Mouse (Mus musculus) heart, postnatal 14 days (tissue): Measurements from ENCODE around the gene Herc3. TPM values are rescaled to one million over a fixed set of nuclear protein-coding genes. Genes with fewer than 3 reads are reported as not detected.

ENCODE experiments used
- DNase-seq, 2 experiments: peaks; one replicate each; pipeline ENCODE4 v3.0.0; 2021 to 2022
- intact Hi-C: fragments of 180-260 bp; cut with DNase I; formaldehyde crosslinking; loops from one replicate; pipeline ENCODE4 v1.15.1; 2025
- total RNA-seq, 2 experiments: library from RNA; stranded (reverse); gene quantifications; 2 replicates each; pipeline ENCODE4 v1.2.3; 2021

The Herc3 gene
- total RNA-seq, 2 experiments from 2014 or later = 77.2 to 78.4 TPM

- intact Hi-C loops = no loop called here
- DNase-seq = no peak
Observed at GRCm38 (mm10) chr6:58913551-58913950, 82.3 kb downstream of the Herc3 start.

- no peak for DNase-seq
- intact Hi-C loops = no loop called here
Observed at GRCm38 (mm10) chr6:58913971-58914370, 82.7 kb downstream of the Herc3 start.

- DNase-seq = no peak
Observed at GRCm38 (mm10) chr6:58916498-58916897, 85.2 kb downstream of the Herc3 start.

GRCm38 (mm10) chr6:58920735-58921134, 89.5 kb downstream of the Herc3 start:
- intact Hi-C loops = no loop called here
- DNase-seq = no peak

More at GRCm38 (mm10) chr6:58916498-58916897, 85.2 kb downstream of the Herc3 start:
- intact Hi-C loops = no loop called here

DNA sequence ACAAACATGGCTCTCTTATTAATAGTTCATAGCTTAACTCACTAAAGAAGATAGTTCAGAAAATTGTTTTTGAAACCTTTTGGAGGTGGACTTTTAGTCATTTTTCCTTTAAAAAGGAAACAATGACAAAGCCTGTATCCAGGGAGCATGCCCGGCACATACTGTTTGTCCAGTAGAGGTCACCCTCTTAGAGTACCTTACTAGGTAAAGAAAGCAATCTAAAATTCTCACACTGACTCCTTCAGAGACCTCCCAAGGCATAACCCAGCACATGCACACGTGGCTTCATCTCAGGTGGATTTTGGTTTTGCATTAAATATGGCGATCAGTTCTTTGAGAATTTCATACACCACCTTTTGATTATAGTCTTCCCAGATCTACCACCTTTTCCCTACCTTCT, 90.4 kb downstream of the Herc3 start:
- no peak for DNase-seq
- intact Hi-C loops = loop anchor here (2.0 kb wide), 1 partner anchor 259 kb away; no protein-coding TSS in a partner anchor

DNA sequence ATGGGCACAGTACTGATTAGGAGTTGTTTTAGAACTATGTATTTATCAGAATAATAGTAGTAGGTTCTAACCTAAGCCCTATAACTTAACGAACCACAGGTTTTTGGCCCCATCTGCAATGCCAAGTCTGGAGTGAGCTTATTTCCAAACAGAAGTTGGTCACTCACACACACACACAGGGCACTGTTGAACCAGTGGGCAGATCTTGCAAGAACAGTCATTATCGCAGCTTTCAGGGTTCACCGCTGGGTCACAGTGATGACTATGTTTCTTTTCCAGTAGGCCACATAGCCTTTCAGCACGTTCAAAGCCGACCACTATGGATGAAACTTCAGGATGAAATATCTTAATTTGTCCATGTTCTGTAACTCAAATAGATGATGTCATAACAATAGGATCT, 91.2 kb downstream of the Herc3 start:
- no peak for DNase-seq
- intact Hi-C loops = loop anchor here (2.0 kb wide), 1 partner anchor 258 kb away; no protein-coding TSS in a partner anchor

DNA sequence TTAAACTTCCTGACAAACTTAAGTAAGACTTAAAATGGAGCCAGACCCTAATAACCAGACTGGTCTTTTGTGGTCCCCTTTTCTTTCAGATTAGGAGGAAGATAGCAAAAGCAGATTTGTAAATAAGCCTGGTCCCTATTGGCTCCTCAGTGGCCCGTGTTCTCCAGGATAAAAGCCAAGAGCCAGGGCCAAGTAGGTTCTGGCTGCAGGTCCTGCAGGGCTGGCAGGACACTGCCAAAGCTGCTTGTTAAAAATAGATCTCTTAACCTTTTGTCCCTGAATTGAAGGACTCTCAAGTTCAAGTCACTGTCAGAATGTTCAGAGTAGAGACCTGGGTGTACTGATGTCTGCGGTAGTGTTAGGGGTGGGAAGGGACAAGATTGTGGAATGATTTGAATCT, 96.6 kb downstream of the Herc3 start:
- peak; percentile 38 to 75 for DNase-seq
- intact Hi-C loops = no loop called here

DNA sequence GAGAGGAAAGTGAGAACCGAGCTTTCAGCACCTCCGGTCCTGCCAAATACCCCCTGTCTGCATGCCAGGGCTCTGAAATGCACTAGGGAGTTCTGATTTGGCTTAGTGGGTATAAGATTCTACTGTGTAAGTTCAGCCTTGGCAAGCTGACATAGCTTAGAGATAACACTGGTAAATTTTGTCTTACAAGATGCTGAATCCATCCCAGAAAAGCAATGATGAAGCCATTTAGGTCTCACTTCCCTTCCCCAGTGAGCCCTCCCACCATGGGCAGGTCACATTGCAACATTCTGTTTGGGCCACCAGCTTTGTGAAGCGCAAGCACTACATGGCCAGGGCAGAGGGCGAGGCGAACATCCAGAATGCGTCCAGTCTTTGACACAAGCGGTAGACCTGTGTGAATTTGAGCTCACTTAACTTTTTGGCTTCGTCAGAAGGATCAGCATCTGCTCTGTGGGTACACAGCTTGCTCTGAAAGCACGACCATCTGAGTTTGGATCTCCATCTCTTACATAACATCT, 98.7 kb downstream of the Herc3 start:
- intact Hi-C loops = loop anchor here (5.0 kb wide), 1 partner anchor 87 kb away; no protein-coding TSS in a partner anchor
- peak; percentile 62 to 72 for DNase-seq

- no peak for DNase-seq
- intact Hi-C loops = loop anchor here (5.0 kb wide), 1 partner anchor 86 kb away; no protein-coding TSS in a partner anchor
Observed at GRCm38 (mm10) chr6:58931149-58931548, 99.9 kb downstream of the Herc3 start.

GRCm38 (mm10) chr6:58932515-58933188, 101.4 kb downstream of the Herc3 start:
- no peak for DNase-seq
- intact Hi-C loops = loop anchor here (5.0 kb wide), 1 partner anchor 85 kb away; no protein-coding TSS in a partner anchor

- intact Hi-C loops = loop anchor here (5.0 kb wide), 1 partner anchor 84 kb away; no protein-coding TSS in a partner anchor
- DNase-seq = no peak
Observed at GRCm38 (mm10) chr6:58933189-58933913, 102.1 kb downstream of the Herc3 start.

DNA sequence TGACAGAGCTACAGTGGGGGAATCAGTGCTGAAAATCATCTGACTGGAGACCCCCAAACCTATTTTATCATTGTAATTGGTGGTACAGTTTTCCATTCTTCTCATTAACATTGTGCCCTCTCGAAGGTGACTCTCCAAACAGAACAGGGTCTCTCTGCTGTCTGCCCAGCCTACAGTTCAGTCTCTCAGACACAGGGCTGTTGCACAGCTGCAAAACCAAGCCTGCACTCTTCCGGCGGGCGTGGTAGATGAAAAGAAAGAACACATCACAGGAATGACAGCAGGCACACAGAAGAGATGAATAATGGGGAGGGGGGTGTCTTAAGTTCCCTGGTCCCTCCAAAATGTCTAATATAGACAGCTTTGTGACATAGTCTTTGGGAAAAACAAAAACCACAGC, 102.9 kb downstream of the Herc3 start:
- DNase-seq = no peak
- intact Hi-C loops = loop anchor here (5.0 kb wide), 1 partner anchor 83 kb away; no protein-coding TSS in a partner anchor

- intact Hi-C loops = no loop called here
- DNase-seq = no peak
Observed at GRCm38 (mm10) chr6:58937726-58938125, 106.5 kb downstream of the Herc3 start.

DNA sequence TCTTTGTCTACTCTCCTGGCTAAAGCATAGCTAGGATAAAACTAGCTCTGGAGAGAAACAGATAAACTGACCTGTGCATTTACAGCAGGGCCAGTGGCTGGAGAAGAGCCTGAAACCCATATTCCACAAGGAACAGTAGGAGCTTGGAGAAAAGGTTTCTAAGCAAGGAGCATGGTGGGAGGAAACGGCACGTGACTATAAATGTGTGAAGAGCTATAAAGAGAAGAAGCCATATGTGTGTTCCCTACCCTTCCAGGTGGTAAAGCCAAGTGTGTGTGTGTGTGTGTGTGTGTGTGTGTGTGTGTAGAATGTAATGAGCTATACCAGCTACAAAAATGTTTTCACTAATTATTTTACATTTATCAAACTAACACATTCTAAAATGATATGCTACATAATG, 111.0 kb downstream of the Herc3 start:
- DNase-seq = no peak
- intact Hi-C loops = no loop called here

DNA sequence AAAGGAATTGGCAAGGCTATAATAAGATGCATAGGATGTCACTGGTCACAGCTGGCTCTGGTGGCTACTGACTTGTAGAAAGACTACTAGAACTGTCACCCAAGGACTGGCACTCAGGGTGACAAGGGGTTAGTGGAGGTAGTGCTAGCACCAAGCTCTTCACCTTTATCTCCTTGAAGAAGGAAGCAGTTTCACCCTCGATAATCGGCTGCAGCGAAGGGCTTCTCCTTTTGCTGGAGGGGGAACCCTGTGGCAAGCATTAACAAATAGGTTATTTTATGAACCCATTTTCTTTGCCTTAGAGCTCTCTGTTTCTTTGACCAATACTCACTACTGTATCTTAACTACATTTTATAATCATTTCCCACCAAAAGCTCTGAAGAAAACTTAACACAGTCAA, 112.7 kb downstream of the Herc3 start:
- intact Hi-C loops = no loop called here
- no peak for DNase-seq

DNA sequence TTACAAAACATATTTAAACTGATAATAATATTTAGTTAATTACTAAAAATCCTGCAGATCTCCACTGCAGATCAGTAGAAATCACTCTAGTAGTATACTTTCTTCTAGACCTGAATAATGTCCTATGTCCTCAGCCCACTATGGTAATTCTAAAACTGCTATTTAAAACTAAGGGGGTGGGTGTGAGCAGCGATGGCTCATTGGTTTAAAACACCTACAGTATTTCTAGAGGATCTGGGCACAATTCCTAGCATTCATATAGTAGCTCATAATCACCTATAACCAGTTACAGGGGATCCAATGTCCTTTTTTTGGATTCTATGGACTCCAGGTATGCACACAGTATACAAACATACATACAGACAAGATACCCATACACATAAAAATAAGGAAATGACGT, 115.0 kb downstream of the Herc3 start:
- intact Hi-C loops = no loop called here
- no peak for DNase-seq

GRCm38 (mm10) chr6:58946840-58947239, 115.6 kb downstream of the Herc3 start:
- intact Hi-C loops = no loop called here
- DNase-seq = no peak

GRCm38 (mm10) chr6:58950410-58950809, 119.1 kb downstream of the Herc3 start:
- intact Hi-C loops = no loop called here
- no peak for DNase-seq

- DNase-seq = no peak
- intact Hi-C loops = no loop called here
Observed at GRCm38 (mm10) chr6:58951128-58951992, 120.1 kb downstream of the Herc3 start.

DNA sequence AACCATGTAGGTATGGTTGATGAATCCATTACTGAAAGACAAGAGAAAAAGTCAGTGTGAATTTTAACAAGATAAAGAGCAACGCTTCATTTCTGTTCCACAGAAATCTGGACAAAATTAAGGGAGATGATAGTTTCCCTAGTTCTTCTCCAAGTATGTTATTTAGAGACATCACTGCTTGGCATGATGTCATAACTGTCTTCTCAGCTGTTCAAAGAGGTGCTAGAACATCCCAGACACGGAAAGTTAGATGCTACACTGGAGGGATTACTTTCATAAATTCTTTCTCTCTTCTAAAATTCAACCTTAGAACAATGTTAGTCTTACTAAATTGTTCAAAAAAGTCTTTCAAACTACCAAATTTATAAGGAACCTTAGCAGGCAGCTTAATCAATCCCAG, 129.3 kb downstream of the Herc3 start:
- no peak for DNase-seq
- intact Hi-C loops = no loop called here
